Mouse (Mus musculus): Measurements from ENCODE around the gene Slc35f2.

Gene Slc35f2

DNA sequence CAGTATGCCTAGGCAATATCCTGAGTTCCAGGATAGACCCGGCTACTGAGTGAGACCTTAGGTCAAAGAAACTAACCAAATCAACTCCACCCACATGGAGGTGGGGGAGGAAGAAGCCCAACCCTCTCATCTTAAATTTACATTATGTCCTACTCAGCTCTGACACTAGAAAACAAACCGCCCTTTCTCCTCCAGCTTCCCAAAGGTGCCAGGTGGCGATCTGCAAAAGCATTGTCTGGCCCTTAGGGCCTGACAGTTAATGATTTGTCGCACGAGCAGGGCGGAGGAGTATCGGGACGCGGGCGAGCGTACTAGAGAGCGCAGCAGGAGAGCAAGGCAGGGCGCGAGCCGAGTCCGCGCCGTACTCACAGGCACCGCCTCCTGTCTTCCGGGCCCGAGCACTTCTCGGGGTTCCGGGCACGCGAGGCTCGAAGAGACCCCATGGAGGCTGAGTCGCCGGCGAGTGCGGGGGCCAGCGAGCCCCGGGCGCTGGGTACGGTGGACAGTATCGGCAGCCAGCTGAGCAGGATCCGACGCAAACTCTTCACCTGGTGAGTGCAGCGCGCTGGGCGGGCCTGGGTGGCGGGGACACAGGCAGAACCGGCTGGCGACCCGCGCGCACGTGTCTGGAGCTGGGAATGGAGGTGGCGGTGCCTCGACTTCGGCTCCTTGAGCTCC is at the start of gene Slc35f2:
Gene Slc35f2, plus strand, starts transcription at position 195 of the 678 bp plus-strand sequence.
- peak; percentile 55 to 58 for DNase-seq

DNA sequence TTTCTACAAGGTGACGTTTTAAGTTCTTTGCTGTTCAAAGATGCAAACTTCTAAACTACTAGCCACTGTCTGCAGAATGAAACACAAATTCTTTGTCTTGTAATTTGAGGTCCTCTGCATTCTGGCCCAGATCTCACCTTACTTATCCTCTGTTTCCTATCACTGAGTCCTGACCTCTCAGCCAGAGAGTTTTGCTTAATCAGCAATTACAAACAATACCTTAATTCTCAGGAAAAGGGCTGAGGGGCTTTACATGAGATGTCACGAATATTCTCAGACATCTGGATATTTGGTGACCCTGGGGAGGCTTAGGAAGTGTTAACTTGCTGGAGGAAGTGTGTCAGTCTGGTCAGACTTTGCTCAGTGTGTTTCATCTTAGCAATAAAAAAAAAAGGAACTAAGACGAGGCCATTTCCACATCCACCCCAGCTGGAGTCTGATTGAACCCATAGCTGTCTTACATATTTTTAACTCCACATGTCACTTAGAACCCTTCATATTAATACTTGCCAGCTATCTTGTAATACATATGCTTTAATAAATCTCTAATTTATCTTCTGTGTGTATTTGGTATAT is 30.4 kb upstream of the Slc35f2 start:
- no peak for DNase-seq

DNA sequence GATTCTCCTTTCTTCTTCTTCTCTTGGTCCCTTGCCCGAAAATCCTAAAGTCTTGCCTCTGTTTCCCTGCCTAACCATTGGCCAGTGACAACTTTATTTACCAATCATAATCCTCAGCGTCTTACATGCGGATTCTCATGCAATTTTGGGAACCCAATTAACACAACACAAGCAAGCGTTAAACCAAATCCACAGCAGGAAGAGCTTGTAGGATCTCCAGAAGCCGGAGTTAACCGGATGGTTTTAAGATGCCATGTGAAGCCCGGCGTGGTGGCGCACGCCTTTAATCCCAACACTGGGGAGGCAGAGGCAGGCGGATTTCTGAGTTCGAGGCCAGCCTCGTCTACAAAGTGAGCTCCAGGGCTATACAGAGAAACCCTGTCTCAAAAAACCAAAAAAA is 20.9 kb upstream of the Slc35f2 start:
- DNase-seq: no peak

DNA sequence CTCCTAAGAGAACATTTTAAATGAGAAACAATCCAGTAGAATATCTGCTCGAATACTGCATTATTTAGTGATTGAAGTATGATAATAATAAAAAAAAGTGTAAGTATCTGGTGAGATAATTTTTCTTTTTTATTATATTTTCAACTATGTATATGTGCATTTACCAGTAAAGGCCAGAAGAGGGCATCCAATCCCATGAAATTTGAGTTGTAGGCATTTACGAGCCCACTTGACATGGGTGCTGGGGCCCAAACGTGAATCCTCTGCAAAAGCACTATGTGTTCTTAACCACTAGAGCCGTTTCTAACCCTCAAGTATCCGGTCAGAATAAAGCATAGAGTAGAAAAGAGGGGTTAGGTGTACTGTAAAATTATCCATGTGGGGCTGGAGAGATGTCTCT is 20.4 kb upstream of the Slc35f2 start:
- no peak for DNase-seq

DNA sequence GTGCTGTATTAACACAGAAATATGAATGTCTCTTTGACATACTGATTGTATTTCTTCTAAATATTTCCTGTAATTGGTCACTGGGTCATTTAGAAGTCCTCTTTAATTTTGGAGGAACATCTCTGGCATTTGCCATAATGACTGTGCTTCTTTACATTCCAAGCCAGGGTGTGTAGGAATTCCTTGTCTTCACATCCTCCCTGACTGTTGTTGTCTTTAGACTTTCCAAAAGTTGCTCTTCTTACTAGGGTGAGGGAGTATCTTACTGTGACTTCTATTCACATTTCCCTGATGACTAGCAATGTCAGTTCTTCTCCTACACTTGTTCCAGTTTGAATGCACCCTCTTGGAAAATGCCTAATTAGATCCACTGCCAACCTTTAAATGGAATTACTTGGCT is 16.5 kb upstream of the Slc35f2 start:
- no peak for DNase-seq

DNA sequence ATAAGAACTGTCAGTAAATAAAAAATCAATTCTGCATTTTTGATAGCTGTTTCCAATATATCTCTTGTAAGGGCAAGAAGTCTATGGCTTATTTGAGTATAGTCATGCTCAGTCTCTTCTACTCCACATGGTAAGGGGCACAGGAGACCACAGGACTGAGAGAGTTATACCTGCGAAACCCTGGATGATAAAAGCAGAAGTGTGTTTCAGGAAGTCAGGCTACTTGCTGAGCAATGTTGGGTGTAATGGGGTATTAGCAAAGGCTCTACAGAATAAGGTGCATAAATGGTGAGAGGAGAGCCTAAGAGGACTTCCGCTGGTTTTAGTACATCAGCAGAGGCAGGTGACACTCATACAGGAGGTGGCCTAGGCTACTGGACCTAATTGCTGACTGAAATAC is 13.2 kb upstream of the Slc35f2 start:
- DNase-seq: no peak

DNA sequence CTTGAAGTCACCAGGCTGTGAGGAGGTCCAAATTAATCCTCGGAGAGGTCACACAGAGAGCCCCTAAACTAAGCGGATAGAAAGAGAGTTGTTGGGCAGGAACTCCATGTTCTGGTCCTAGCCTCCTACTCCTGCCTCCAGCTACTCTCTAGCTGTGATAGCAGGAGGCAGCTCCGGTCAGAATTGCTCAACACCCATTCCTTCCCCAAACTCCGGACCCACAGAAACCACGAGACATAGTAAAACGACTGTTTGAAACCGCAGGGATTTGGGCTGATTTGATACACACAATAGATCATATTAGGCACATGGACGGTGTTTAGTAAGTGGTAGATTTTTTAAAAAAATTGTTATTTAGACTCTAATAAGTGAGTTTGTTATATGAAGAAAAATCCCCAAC is 6.6 kb upstream of the Slc35f2 start:
- DNase-seq: no peak

DNA sequence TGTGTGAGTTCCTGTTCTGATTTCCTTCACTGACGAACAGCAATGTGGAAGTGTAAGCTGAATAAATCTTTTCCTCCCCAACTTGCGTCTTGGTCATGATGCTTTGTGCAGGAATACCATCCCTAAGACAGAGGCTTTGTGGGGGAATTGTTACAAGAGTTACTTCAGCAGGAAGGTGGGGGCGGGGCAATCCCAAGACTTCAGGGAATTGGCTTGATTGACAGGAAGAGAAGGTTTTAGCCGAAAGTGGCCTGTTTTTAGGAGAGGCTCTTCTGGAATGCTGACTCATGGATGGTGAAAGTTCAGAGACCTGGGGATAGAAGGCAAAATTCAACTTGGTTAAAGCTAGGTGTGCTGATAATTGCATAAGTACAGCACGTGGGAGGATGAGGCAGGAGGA is 2.9 kb upstream of the Slc35f2 start:
- no peak for DNase-seq

DNA sequence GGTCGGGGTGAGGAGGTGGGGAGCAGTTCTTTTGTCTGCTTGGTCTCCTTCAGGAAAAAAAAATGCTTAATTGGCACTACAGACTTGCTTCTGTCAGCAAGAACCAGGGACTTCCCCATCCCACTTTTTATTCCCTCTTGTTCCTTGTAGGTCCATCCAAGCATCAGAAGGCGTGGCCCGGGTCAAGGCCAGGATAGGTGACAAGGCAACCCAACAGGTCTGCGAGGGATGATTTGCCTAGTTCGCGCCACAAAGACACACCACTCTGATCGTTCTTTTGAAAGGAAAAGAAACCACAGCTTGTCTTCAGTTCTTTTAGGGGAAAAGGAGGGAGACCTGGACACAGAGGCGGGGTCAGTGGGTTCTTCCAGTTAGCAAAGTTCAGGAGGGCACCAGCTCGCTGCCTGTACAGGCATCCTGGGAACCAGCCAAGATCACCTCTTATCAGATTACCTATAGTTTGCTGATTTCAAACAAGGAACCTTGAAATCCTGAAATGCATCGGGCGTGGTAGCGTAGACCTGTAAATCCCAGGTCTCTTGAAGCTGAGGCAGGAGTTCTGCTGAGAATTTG is 481 bp upstream of the Slc35f2 start:
- DNase-seq: no peak

DNA sequence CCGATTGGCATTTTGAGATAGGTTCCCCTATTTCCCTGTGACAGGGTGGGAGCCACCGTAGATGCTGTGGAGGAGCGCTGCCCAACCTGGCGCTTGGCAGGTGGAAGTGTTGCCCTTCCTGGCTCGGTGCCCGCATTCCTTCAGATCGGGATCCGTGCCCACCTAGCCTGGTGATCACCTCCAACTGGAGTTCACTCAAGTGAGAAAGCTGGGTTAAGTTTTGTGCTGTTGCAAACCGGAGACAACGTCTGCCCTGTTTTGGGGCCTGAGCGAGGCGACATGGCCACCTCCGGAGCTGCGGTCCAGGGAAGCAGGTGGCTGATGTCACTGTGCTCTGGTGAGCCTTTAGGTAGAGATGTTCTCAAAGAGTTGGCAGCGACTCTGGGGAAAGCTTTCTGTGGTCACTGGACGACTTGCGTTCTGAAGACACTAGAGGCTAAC is 803 bp downstream of the Slc35f2 start:
- DNase-seq: peak in 1 of 2 experiments; percentile 11

DNA sequence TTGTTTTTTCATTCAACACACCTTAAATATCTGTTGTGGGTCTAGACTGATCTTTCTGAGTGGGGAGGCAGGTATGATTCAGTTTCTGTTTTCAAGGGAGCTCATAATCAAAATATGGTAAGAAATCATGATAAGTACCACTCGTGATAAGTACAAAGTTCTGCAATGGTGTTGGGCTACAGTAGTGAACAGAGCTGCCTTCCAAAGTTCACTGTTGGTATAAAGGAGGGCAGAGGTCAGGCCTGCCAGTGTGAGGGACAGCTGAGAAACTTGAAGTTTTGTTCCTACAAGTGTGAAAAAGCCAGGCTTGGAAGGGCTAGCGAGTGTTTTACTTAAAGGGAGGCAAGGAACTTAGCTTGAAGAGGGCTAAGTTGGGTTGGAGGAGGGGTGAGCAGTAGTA is 4.2 kb downstream of the Slc35f2 start:
- no peak for DNase-seq

DNA sequence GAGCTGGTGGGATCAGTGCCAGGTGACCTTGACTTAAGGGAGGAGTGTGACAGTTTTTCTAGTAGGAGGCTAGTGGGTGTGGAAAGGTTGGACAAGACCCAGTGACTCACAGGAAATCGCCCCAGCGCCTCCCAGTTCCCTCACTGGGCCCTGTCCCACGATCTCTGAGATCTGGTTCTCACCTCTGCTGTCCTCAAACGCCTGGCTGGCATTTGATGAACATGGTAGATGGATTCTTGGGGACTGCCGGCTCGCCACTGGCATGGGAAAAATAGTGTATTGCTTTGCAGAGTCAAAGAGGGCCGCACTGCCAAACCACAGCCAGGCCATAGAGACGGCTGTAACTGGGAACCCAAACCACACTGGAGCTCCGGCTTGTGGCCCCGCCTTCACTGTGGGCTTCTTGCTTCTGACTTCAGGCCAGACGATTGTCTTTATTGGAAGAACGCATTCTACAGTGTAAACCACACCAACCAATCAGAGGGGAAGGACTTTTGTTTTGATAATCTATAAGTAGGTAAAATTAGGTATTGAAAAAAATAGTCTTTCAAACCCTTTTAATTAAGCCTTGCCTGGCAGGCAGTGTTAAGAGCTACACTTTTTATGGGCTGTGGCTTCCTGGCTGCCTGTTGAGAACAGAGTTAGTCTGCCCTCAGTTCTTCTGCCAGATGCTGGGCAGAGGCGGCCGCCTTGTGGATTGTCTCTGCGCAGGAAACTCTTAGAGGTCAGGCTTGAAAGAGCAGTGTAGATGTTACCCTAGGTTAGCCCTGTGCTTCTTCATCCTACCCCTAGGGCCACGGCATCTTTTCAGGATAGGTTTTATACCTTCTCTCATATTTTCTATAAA is 15.4 kb downstream of the Slc35f2 start:
- DNase-seq: peak; percentile 12 to 14

DNA sequence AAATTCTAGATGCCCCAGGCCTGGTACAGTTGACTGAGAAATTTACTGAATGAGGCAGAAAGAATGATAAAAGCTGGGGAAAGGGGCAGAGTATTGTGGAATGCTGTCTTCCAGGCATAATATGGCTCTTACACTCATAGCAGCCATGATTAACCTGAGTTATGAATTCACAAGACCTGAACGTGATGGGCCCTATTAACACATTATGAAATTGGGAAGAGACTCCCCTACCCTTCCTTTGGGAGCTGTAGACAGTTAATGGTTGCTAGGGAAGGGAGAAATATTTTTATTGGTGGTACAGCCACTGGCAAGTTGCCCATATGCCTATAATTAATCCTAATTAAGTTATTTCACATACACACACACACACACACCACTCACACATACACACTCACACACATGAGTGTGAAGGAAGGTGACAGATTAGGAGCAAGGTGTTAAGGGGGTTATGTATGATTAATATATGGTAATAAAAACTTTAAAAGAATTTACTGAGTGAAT is 22.5 kb downstream of the Slc35f2 start:
- no peak for DNase-seq

DNA sequence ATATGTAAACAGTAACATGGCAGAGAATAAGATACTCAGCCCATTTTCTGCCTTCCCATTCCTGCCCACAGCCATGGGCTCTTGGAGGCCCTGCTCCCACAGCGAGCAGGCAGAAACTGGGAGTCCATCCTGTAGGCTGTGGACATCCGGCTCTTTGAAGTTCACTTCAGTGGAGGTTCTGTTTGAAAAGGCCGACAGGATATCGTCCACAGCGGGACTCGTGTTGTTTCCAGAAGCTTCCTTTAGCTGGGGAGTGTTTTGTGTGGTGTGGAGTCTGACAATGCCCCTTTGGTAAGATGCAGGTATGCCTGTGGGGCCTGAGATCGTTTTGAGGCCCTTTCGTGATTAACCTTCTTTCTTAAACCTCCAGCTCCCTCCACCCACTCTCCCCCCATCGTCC is 23.2 kb downstream of the Slc35f2 start:
- DNase-seq: no peak

DNA sequence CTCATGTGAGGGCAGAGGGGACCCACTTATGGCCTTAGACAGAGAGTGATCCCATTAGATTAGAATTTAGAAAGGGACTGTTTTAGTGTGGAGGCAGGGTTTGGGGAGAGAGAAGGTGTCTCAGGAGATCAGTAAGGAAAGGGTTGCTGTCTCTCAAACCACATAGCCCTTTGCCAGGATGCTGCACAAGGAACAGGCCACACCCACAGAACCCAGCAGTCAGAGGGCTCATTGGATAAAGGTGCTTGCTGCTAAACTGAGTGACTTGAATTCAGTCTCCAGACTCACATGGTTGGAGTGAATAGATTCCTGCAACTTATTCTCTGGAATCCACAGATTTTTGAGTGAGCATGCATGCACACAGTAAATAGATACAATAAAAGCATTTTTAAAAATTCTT is 24.0 kb downstream of the Slc35f2 start:
- no peak for DNase-seq

DNA sequence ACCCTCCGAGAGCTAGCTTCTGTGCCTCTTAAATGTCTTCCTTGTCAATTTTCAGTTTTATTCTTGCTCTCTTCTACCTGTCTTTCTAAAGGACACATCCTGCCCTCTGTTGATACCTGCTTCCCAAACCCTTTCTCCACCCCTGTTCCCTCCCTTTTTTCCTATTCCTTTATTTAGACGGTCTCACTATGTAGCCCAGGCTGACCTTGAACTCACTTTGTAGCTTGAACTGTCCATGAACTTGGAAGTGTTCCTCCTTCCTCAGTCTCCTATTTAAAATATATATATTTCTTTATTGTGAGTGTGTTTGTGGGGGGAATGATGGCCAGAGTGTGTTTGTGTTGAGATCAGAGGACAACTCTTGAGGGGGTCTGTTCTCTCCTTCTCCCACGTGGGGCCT is 25.0 kb downstream of the Slc35f2 start:
- no peak for DNase-seq

DNA sequence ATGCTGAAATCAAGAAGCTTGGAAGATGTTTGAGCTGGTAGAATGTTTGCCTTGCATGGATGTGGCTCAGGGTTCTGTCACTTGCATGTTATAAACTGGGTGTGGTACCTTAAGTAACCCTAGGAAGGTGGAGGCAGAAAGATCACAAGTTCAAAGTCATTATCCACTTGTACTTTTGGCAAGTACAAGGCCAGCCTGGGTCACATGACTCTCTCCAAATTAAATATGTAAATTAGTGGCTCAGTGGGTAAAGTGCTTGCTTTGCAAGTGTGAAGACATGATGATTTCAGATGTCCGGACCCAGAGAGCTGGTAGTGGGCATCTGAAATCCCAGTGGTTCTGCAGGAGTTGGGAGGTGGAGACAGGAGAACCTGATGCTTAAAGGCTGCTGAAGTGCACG is 25.8 kb downstream of the Slc35f2 start:
- no peak for DNase-seq

DNA sequence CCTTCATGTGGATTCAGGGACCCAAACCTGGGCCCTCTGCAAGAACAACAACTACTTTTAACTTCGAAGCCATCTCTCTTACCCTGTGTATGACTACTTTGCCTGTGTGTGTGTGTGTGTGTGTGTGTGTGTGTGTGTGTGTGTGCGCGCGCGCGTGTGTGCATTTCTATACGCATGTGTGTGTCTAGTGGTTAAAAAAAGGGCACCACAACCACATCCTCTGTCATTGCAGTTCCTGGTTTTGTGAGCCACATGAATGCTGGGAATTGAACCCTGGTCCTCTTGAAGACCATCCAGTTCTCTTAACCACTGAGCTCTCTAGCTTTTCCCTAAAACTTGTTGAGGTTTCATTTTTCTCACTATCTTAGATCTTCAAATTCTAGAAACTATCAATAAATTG is 31.6 kb downstream of the Slc35f2 start:
- no peak for DNase-seq

DNA sequence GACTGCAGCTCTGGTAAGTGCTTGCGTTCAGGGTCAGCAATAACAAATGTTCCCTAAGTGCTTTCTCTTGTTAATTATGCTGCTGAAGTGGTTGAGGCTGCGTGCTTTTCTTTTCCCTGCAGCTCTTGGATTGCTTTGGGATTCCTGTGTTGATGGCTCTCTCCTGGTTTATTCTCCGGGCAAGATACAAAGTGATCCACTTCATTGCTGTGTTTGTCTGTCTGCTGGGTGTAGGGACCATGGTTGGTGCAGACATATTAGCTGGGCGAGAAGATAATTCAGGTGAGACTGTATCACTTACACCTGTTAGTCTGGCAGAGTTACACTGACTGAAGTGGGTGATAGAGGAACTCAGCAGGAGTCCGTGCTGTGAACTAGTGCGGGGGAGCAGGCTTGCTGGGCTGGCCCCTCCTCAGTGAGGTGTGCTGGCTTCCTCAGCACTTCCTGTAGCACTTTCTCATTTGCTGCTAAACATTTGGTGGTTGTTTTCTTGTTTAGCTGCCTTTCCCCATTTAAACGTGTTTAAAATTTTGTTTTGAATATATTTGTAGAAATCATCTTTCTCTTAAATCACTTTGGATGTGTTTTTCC is 35.3 kb downstream of the Slc35f2 start:
- DNase-seq: peak; percentile 41 to 61

DNA sequence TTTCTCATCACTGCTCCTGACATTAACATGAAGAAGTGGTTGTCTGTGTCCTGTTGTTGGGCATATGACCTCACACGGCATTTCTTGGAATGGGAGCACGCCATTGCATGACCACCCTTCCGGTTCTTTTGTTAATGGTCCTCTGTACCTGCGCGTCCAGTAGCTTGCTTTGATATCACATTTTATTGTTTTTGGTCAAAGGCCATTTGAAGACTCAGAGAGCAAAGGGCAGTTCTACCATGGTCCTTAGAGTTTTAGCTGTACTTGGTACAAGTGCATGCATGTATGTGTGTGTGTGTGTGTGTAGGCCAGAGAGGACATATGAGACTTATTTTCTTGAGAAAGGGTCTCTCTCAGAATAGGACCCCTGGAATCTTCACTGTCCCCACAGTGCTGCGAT is 42.1 kb downstream of the Slc35f2 start:
- DNase-seq: no peak

DNA sequence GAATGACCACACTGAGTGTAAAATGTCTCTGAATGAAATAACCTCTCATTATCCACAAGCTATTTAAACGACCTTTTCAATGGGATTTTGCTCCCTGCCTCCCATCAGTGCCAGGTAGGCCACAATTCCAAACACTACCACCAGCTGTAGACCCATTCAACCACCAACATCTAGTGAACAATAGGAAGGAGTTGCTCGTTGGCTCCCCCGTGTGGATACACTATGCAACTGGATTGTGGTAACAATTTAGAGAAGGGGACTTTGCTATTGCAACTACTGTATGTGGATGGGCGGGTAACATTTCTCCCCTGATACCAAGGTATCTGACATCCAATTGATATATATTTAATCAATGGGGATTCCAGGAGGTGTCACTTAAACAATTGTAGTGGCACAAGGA is 47.4 kb downstream of the Slc35f2 start:
- peak; percentile 31 to 51 for DNase-seq

DNA sequence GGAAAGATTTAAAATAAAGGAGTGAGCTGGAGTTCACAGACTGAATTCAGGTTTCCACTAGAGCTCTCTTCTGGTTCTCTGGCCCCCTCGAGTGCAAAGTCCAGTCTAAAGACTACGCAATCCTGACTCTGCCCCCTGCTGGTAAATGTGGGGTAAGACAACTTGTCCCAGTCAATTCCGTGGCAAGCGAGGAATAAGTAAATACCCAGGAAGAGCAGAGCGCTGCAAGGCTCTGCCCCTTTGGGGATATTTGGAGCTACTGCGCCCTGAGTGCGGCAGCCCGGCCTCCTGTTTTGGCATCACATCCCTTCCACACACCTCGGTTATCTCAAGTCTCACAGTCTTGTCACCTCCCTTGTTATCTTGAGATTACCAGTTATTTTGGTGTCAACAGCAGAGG is 54.0 kb downstream of the Slc35f2 start:
- no peak for DNase-seq

Measured in thymus, adult 18-20 months (tissue).